Mouse (Mus musculus) adrenal gland, postnatal 14 days (tissue): ENCODE results near the gene Prkcd. TPM values are rescaled to one million over a fixed set of nuclear protein-coding genes. Genes with fewer than 3 reads are reported as not detected.

Source experiments
- microRNA-seq, 2 experiments: library from miRNA; unstranded; fragments of <30 nt; microRNA quantifications; one replicate each; pipeline ENCODE4 v1.2.0; 2021
- total RNA-seq: library from RNA; stranded (reverse); gene quantifications from 2 replicates; pipeline ENCODE4 v1.2.3, GENCODE M21; 2021

The Prkcd gene
- total RNA-seq, 1 experiment from 2014 or later, result 133 TPM

Small RNA genes within 50 kb of the gene (microRNA-seq; reads per million reads assigned to microRNA genes)
- gene Mir3076, result 3.8 to 4.7 reads per million in 2 experiments

Other genes starting within 250 kb of the Prkcd start
- 22.6 and 30.2 TPM in 2 replicates for gene Dcp1a, start 146.7 kb downstream of the Prkcd start, total RNA-seq
- gene Cacna1d, start 134.8 kb downstream of the Prkcd start, total RNA-seq, result 15.4 and 18.6 TPM in 2 replicates
- 829 and 921 TPM in 2 replicates for gene Tkt, start 77.9 kb downstream of the Prkcd start, total RNA-seq
- gene Rft1, start 28.1 kb upstream of the Prkcd start, total RNA-seq, result 20.8 and 23.9 TPM in 2 replicates
- 27.0 and 28.3 TPM in 2 replicates for gene Sfmbt1, start 88.6 kb upstream of the Prkcd start, total RNA-seq
- gene Tmem110, start 199.4 kb upstream of the Prkcd start, total RNA-seq, result 18.1 and 19.3 TPM in 2 replicates